Mouse (Mus musculus) ES-Bruce4 (cell line): Measurements from ENCODE around the gene Kif2a. TPM values are rescaled to one million over a fixed set of nuclear protein-coding genes. Genes with fewer than 3 reads are reported as not detected.

ENCODE experiments used
- H3K27ac ChIP-seq: 2 replicates; pipeline ENCODE4 v1.5.1; 2012; ENCODE audit warnings: low read length, inconsistent platforms; ENCODE audit not compliant: insufficient read depth
- H3K27me3 ChIP-seq: 2 replicates; pipeline ENCODE4 v1.6.1; 2012; ENCODE audit warnings: mild to moderate bottlenecking, low read length, inconsistent platforms; ENCODE audit not compliant: control insufficient read depth, poor library complexity, insufficient read depth, severe bottlenecking
- H3K36me3 ChIP-seq: 2 replicates; pipeline ENCODE4 v1.6.1; 2012; ENCODE audit warnings: inconsistent platforms, mild to moderate bottlenecking, low read length, moderate library complexity; ENCODE audit not compliant: control insufficient read depth, poor library complexity, insufficient read depth, severe bottlenecking
- H3K4me1 ChIP-seq: one replicate; pipeline ENCODE4 v1.8.1; 2011; ENCODE audit warnings: low read length; ENCODE audit not compliant: control insufficient read depth, insufficient read depth
- H3K4me3 ChIP-seq: 2 replicates; pipeline ENCODE4 v1.5.1; 2011; ENCODE audit warnings: low read depth, mild to moderate bottlenecking, low read length
- H3K9ac ChIP-seq: 2 replicates; pipeline ENCODE4 v1.6.1; 2012; ENCODE audit warnings: low read depth, mild to moderate bottlenecking, inconsistent platforms; ENCODE audit not compliant: poor library complexity, severe bottlenecking
- H3K9me3 ChIP-seq: replicated peaks from 2 replicates; pipeline ENCODE4 v1.6.1; 2012; ENCODE audit warnings: mild to moderate bottlenecking, low read length, inconsistent platforms; ENCODE audit not compliant: control insufficient read depth, poor library complexity, insufficient read depth, severe bottlenecking
- CTCF ChIP-seq: IDR thresholded peaks from one replicate; pipeline ENCODE4 v1.8.1; 2011; ENCODE audit warnings: low read depth, low read length
- EP300 ChIP-seq: IDR thresholded peaks from 2 replicates; pipeline ENCODE4 v1.6.1; 2011; ENCODE audit warnings: low read depth, low read length; ENCODE audit not compliant: insufficient read depth
- POLR2A ChIP-seq: IDR thresholded peaks from one replicate; pipeline ENCODE4 v1.8.1; 2011; ENCODE audit warnings: low read length; ENCODE audit not compliant: insufficient read depth
- polyA plus RNA-seq: library from polyadenylated mRNA; stranded (reverse); fragments of >200 nt; gene quantifications from 2 replicates; pipeline ENCODE4 v1.2.4, GENCODE M21; 2011; ENCODE audit warnings: low read depth; ENCODE audit not compliant: missing spikeins, insufficient read depth, insufficient read length

The Kif2a gene
- polyA plus RNA-seq, 1 experiment: 162 TPM

DNA sequence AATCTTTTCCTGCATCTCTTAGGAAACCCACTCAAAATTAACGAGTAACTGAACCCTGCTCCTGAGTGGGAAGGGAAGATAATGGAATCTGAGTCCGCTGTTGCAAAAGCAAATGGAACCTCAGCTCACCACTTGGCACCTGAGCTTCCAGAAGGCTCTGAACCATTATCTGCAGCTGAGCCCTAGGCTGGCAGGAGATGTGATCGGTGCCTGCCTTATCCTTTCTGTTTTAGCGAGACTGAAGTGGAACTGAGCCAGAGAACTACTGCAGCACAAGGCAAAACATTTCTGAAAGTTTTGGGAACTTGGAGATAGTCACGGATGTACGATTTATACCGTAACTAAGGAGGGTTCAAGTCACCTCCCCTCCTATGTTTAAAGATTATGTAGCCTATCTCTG lies 38.2 kb upstream of the Kif2a start:
- Histone ChIP-seq H3K9me3 (no peaks in the 10 kb centered on the region), H3K27me3 (no peaks in the 10 kb centered on the region), H3K36me3 (no peaks in the 10 kb centered on the region), H3K4me1 (no peaks in the 10 kb centered on the region), H3K4me3 (no peak overlapping the region), H3K9ac (no peak overlapping the region), H3K27ac (no peak overlapping the region)
- TF ChIP-seq POLR2A (no peak), CTCF (no peak), EP300 (no peak)

DNA sequence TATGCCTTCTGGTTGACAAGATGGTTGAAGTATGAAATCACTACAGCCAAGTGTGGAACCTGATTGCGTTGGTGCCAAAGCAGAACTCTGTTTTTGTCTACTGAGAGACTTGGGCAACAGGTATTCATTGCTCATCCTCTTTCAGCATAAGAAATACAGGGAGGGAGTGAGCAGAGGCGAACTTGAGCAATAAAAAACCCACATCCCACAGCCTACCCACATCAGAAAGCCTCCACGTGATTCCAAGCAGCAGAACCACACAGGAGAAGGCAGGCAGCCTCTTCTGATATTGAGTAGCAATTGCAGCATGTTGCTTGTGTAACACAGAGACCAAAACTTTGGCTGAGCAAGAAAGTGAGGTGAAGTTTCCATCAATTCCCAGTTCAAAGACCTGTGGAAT lies 37.5 kb upstream of the Kif2a start:
- H3K27me3 ChIP-seq: no peaks in the 10 kb centered on the region
- no peak for TF ChIP-seq POLR2A

DNA sequence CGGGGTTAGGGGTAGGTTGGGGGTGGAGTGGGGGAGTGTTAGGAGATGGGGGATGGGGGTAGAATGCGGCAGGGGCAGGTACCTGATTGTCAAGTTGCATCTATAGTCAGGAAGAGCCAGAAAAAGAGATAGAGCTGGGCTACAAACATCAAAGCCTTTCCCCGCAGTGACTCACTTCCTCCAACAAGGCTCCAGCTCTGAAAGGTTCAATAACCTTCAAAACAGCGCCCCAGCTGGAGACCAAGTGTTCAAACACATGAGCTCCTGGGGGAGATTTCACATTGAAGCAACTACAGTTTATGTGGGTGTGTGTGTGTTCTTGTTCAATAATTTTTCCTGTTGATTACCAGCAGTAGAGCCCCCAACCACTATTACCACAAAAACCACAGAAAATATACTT lies 34.4 kb upstream of the Kif2a start:
- no peaks in the 10 kb centered on the region for H3K27me3 ChIP-seq
- no peak overlapping the region for H3K4me3 ChIP-seq
- H3K4me1 ChIP-seq: no peaks in the 10 kb centered on the region
- H3K36me3 ChIP-seq: no peaks in the 10 kb centered on the region
- no peaks in the 10 kb centered on the region for H3K9me3 ChIP-seq
- H3K9ac ChIP-seq: no peak overlapping the region
- H3K27ac ChIP-seq: no peak overlapping the region
- TF ChIP-seq EP300: no peak
- no peak for TF ChIP-seq POLR2A
- no peak for TF ChIP-seq CTCF

More for the DNA sequence above, 37.5 kb upstream of the Kif2a start:
- H3K36me3 ChIP-seq: no peaks in the 10 kb centered on the region
- no peak overlapping the region for H3K4me3 ChIP-seq
- H3K9ac ChIP-seq: no peak overlapping the region
- H3K4me1 ChIP-seq: no peaks in the 10 kb centered on the region
- H3K9me3 ChIP-seq: no peaks in the 10 kb centered on the region
- no peak overlapping the region for H3K27ac ChIP-seq

DNA sequence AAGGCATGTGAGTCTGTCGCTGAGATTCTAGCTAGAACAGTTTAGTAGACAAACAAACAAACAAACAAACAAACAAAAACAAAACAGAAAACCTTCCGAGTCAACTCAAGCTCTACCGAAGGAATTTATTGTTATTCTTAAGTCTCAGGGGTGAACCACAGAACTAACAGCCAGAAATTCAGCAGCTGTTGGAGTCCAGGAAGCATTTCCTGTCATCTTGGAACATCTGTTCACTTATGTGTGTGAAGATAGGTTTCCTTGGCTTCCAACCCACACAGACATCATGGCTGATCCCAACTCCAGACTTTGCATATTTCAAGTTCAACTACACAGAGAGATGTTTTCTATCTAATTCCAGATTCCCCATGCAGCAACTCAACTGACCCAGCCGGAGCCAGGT lies 32.6 kb upstream of the Kif2a start:
- H3K27ac ChIP-seq: no peak overlapping the region
- H3K9me3 ChIP-seq: no peaks in the 10 kb centered on the region
- no peak overlapping the region for H3K4me3 ChIP-seq
- H3K36me3 ChIP-seq: no peaks in the 10 kb centered on the region
- H3K4me1 ChIP-seq: no peaks in the 10 kb centered on the region
- H3K27me3 ChIP-seq: no peaks in the 10 kb centered on the region
- TF ChIP-seq EP300 (no peak), POLR2A (no peak), CTCF (no peak)
- no peak overlapping the region for H3K9ac ChIP-seq

DNA sequence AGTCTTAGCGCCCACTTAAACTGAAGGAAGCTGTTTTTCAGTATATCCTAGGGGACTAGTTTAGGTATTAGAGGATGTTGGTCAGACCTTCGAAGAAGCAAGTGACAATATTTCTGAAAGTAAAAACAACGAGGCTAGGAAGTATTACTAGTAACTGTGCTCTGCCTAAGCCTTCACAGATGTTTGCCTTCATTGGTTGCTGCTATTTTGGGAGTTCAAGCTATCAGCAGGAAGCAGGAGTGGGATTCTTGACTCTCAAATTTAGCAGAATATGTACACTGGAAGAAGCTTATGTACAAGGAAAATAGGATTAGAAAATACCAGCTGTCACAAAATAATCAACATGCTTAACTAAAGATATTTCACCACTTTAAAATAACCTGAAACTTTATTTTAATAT lies 29.4 kb upstream of the Kif2a start:
- Histone ChIP-seq H3K27me3 (no peaks in the 10 kb centered on the region), H3K36me3 (no peaks in the 10 kb centered on the region), H3K9me3 (peaks cover 5% of the 10 kb centered on the region; the same call in 1 of the 2 replicates), H3K4me3 (no peak overlapping the region), H3K9ac (no peak overlapping the region), H3K4me1 (no peaks in the 10 kb centered on the region), H3K27ac (no peak overlapping the region)
- no peak for TF ChIP-seq CTCF
- TF ChIP-seq POLR2A: no peak
- TF ChIP-seq EP300: no peak

DNA sequence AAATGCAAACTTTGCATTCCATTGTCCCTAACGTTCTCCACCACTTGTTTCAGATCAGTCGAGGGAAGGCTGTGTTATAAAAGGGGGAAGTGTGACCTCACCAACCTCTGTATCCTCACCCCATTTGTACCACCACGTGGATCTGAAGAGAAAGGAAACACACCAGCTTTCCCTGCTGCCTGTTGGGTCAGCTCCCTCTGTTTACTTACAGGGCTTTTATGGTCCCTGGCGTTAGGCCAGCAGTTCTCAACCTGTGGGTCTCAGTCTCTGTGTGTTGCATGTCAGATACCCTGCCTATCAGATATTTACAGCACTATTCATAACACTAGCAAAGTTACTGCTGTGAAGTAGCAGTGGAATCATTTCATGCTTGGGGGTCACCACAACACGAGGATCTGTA lies 22.3 kb upstream of the Kif2a start:
- H3K36me3 ChIP-seq: no peaks in the 10 kb centered on the region
- TF ChIP-seq POLR2A: no peak
- no peak for TF ChIP-seq CTCF
- TF ChIP-seq EP300: no peak

DNA sequence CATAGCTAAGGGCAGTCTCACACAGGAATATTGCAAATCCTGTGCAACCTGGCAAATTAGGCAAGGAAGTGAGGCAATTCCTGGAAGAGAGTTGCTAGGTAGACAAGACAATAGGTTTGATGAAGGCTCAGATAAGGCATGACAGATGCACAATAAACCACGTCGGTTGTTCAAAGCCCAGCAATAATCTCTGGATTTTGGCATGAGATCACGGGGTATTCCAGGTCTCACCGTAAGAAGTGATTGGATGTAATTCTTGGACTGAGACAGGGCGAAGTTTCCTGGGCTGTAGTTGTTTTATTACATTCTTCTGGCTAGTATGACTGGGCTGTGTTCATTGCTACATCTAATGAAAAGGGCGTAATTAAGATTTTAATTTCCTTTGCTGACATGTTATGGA lies 20.6 kb upstream of the Kif2a start:
- H3K4me1 ChIP-seq: no peaks in the 10 kb centered on the region
- no peaks in the 10 kb centered on the region for H3K27me3 ChIP-seq
- no peak overlapping the region for H3K9ac ChIP-seq
- H3K36me3 ChIP-seq: no peaks in the 10 kb centered on the region
- TF ChIP-seq EP300 (no peak), POLR2A (no peak), CTCF (no peak)
- H3K27ac ChIP-seq: no peak overlapping the region
- peaks cover 5% of the 10 kb centered on the region; the same call in 1 of the 2 replicates for H3K9me3 ChIP-seq
- no peak overlapping the region for H3K4me3 ChIP-seq

More for the DNA sequence above, 22.3 kb upstream of the Kif2a start:
- Histone ChIP-seq H3K27ac (no peak overlapping the region), H3K4me1 (no peaks in the 10 kb centered on the region), H3K27me3 (no peaks in the 10 kb centered on the region), H3K9me3 (peaks cover 5% of the 10 kb centered on the region; the same call in 1 of the 2 replicates), H3K9ac (no peak overlapping the region), H3K4me3 (no peak overlapping the region)
